Mouse (Mus musculus) CH12.LX (cell line): Measurements from ENCODE around the gene Igfals. TPM values are rescaled to one million over a fixed set of nuclear protein-coding genes. Genes with fewer than 3 reads are reported as not detected.

Experiments used
- DNase-seq: peaks from one replicate; pipeline ENCODE4 v3.0.0-alpha.2; 2013; ENCODE audit errors: extremely low read depth
- H3K27ac ChIP-seq: 2 replicates; pipeline ENCODE4 v1.5.1; 2012; ENCODE audit warnings: low read depth, mild to moderate bottlenecking, control low read depth, moderate library complexity; ENCODE audit not compliant: insufficient read depth
- H3K27me3 ChIP-seq: replicated peaks from 2 replicates; pipeline ENCODE3; 2012; ENCODE audit warnings: inconsistent platforms
- H3K36me3 ChIP-seq, 2 experiments: replicated peaks in 1 of 2; 2 replicates each; pipeline versions ENCODE3 to v1.6.1; 2012; ENCODE audit warnings: inconsistent platforms in 1 of 2, low read length in 1 of 2, mild to moderate bottlenecking in 1 of 2, mixed read lengths in 1 of 2, moderate library complexity in 1 of 2; ENCODE audit not compliant: control insufficient read depth in 1 of 2, insufficient read depth in 1 of 2
- H3K4me1 ChIP-seq, 2 experiments: 2 replicates each; pipeline ENCODE4 v1.6.1; 2012; ENCODE audit warnings: inconsistent platforms in 1 of 2, moderate library complexity in 1 of 2; ENCODE audit not compliant: insufficient read depth in 2 of 2, control insufficient read depth in 1 of 2
- H3K4me2 ChIP-seq: 2 replicates; pipeline ENCODE4 v1.6.1; 2012; ENCODE audit warnings: low read depth, mild to moderate bottlenecking, control low read depth; ENCODE audit not compliant: poor library complexity, insufficient read depth, severe bottlenecking
- H3K4me3 ChIP-seq, 3 experiments: fragments of 150-350 bp in 1 of 3; sonication (generic) in 1 of 3; replicated peaks in 1 of 3; 2 replicates each; pipeline versions ENCODE3 to v1.5.1; 2011 to 2012; ENCODE audit warnings: low read depth in 2 of 3, low read length in 2 of 3, mild to moderate bottlenecking in 2 of 3, moderate library complexity in 2 of 3, control low read depth in 1 of 3, improper control_type of control experiment in 1 of 3, inconsistent platforms in 1 of 3, mixed read lengths in 1 of 3; ENCODE audit not compliant: poor library complexity in 1 of 3
- H3K79me2 ChIP-seq: replicated peaks from 2 replicates; pipeline ENCODE4 v1.6.1; 2012; ENCODE audit warnings: mild to moderate bottlenecking, moderate library complexity; ENCODE audit not compliant: control insufficient read depth, poor library complexity, insufficient read depth, severe bottlenecking; ENCODE audit errors: extremely low read depth
- H3K9ac ChIP-seq: 2 replicates; pipeline ENCODE4 v1.6.1; 2012; ENCODE audit warnings: low read depth, mild to moderate bottlenecking, control low read depth, moderate library complexity; ENCODE audit not compliant: insufficient read depth
- H3K9me3 ChIP-seq: replicated peaks from 2 replicates; pipeline ENCODE3; 2012; ENCODE audit warnings: low read length, inconsistent platforms, mixed read lengths
- CHD1 ChIP-seq: IDR thresholded peaks from 2 replicates; pipeline ENCODE4 v1.6.1; 2012; ENCODE audit warnings: low read depth, low read length, improper control_type of control experiment, inconsistent platforms
- CTCF ChIP-seq, 2 experiments: IDR thresholded peaks in 1 of 2; conservative IDR thresholded peaks in 1 of 2; 2 replicates each; pipeline ENCODE4 v1.5.1; 2011 to 2012; ENCODE audit warnings: low read depth in 2 of 2, low read length in 2 of 2, improper control_type of control experiment in 1 of 2, inconsistent platforms in 1 of 2, mild to moderate bottlenecking in 1 of 2, moderate library complexity in 1 of 2
- E2F4 ChIP-seq: IDR thresholded peaks from 2 replicates; pipeline ENCODE4 v1.6.1; 2011; ENCODE audit warnings: low read depth, low read length, improper control_type of control experiment; ENCODE audit not compliant: insufficient replicate concordance
- ETS1 ChIP-seq: conservative IDR thresholded peaks from 2 replicates; pipeline ENCODE4 v1.6.1; 2012; ENCODE audit warnings: low read depth, mild to moderate bottlenecking, inconsistent platforms, low read length, improper control_type of control experiment, moderate library complexity
- GABPA ChIP-seq: IDR thresholded peaks from 2 replicates; pipeline ENCODE4 v1.6.1; 2012; ENCODE audit warnings: low read depth, low read length, improper control_type of control experiment, inconsistent platforms; ENCODE audit not compliant: insufficient replicate concordance
- IRF4 ChIP-seq: IDR thresholded peaks from 2 replicates; pipeline ENCODE4 v1.6.1; 2014; ENCODE audit warnings: low read depth, mild to moderate bottlenecking, inconsistent platforms, low read length, improper control_type of control experiment
- JUND ChIP-seq: conservative IDR thresholded peaks from 2 replicates; pipeline ENCODE4 v1.6.1; 2011; ENCODE audit warnings: low read depth, low read length, improper control_type of control experiment
- KAT2A ChIP-seq: IDR thresholded peaks from 2 replicates; pipeline ENCODE4 v1.6.1; 2012; ENCODE audit warnings: low read length, improper control_type of control experiment, inconsistent platforms; ENCODE audit not compliant: insufficient replicate concordance
- MAFK ChIP-seq: IDR thresholded peaks from 2 replicates; pipeline ENCODE4 v1.6.1; 2011; ENCODE audit warnings: low read length, improper control_type of control experiment; ENCODE audit not compliant: insufficient replicate concordance
- MAX ChIP-seq: IDR thresholded peaks from 2 replicates; pipeline ENCODE4 v1.6.1; 2011; ENCODE audit warnings: low read length, improper control_type of control experiment
- MAZ ChIP-seq: IDR thresholded peaks from 2 replicates; pipeline ENCODE4 v1.6.1; 2012; ENCODE audit warnings: low read depth, mild to moderate bottlenecking, inconsistent platforms, low read length, improper control_type of control experiment, moderate library complexity
- MEF2A ChIP-seq: IDR thresholded peaks from 2 replicates; pipeline ENCODE4 v1.6.1; 2014; ENCODE audit warnings: low read depth, mild to moderate bottlenecking, inconsistent platforms, low read length, improper control_type of control experiment, borderline replicate concordance
- MXI1 ChIP-seq: IDR thresholded peaks from 2 replicates; pipeline ENCODE4 v1.6.1; 2011; ENCODE audit warnings: mild to moderate bottlenecking, low read depth, low read length, improper control_type of control experiment
- MYC ChIP-seq: IDR thresholded peaks from 2 replicates; pipeline ENCODE4 v1.6.1; 2011; ENCODE audit warnings: low read depth, mild to moderate bottlenecking, improper control_type of control experiment, low read length
- NELFE ChIP-seq: IDR thresholded peaks from 2 replicates; pipeline ENCODE4 v1.6.1; 2011; ENCODE audit warnings: low read depth, low read length, improper control_type of control experiment
- NRF1 ChIP-seq: IDR thresholded peaks from 2 replicates; pipeline ENCODE4 v1.6.1; 2014; ENCODE audit warnings: low read depth, mild to moderate bottlenecking, inconsistent platforms, low read length, improper control_type of control experiment, moderate library complexity
- PAX5 ChIP-seq: IDR thresholded peaks from 2 replicates; pipeline ENCODE4 v1.6.1; 2012; ENCODE audit warnings: low read length, inconsistent platforms, mixed read lengths
- POLR2A ChIP-seq: IDR thresholded peaks from 2 replicates; pipeline ENCODE4 v1.6.1; 2011; ENCODE audit warnings: low read depth, mild to moderate bottlenecking, improper control_type of control experiment, low read length
- POLR2AphosphoS2 ChIP-seq: IDR thresholded peaks from 2 replicates; pipeline ENCODE4 v1.6.1; 2011; ENCODE audit warnings: low read depth, low read length, improper control_type of control experiment
- RAD21 ChIP-seq: IDR thresholded peaks from 2 replicates; pipeline ENCODE4 v1.6.1; 2011; ENCODE audit warnings: low read depth, mild to moderate bottlenecking, low read length, improper control_type of control experiment, moderate library complexity
- RCOR1 ChIP-seq: conservative IDR thresholded peaks from 2 replicates; pipeline ENCODE4 v1.6.1; 2012; ENCODE audit warnings: low read depth, mild to moderate bottlenecking, inconsistent platforms, low read length, improper control_type of control experiment
- SIN3A ChIP-seq: IDR thresholded peaks from 2 replicates; pipeline ENCODE4 v1.6.1; 2012; ENCODE audit warnings: low read length, improper control_type of control experiment, inconsistent platforms
- SMC3 ChIP-seq: IDR thresholded peaks from 2 replicates; pipeline ENCODE4 v1.6.1; 2011; ENCODE audit warnings: low read depth, low read length, improper control_type of control experiment
- TBP ChIP-seq: conservative IDR thresholded peaks from 2 replicates; pipeline ENCODE4 v1.6.1; 2011; ENCODE audit warnings: low read depth, low read length, improper control_type of control experiment
- TCF12 ChIP-seq: IDR thresholded peaks from 2 replicates; pipeline ENCODE4 v1.6.1; 2014; ENCODE audit warnings: low read depth, mild to moderate bottlenecking, inconsistent platforms, low read length, improper control_type of control experiment
- UBTF ChIP-seq: IDR thresholded peaks from 2 replicates; pipeline ENCODE4 v1.6.1; 2012; ENCODE audit warnings: low read depth, mild to moderate bottlenecking, inconsistent platforms, low read length, improper control_type of control experiment, moderate library complexity
- USF1 ChIP-seq: IDR thresholded peaks from 2 replicates; pipeline ENCODE4 v1.6.1; 2014; ENCODE audit warnings: low read depth, mild to moderate bottlenecking, inconsistent platforms, low read length, improper control_type of control experiment
- USF2 ChIP-seq: conservative IDR thresholded peaks from 2 replicates; pipeline ENCODE4 v1.6.1; 2011; ENCODE audit warnings: low read depth, low read length, improper control_type of control experiment
- ZC3H11A ChIP-seq: IDR thresholded peaks from 2 replicates; pipeline ENCODE4 v1.6.1; 2012; ENCODE audit warnings: low read depth, mild to moderate bottlenecking, inconsistent platforms, low read length, improper control_type of control experiment
- ZKSCAN1 ChIP-seq: IDR thresholded peaks from 2 replicates; pipeline ENCODE4 v1.6.1; 2012; ENCODE audit warnings: low read depth, inconsistent platforms, low read length, improper control_type of control experiment, borderline replicate concordance
- ZNF384 ChIP-seq: IDR thresholded peaks from 2 replicates; pipeline ENCODE4 v1.6.1; 2012; ENCODE audit warnings: low read depth, low read length, improper control_type of control experiment, inconsistent platforms
- dilution Hi-C: fragments of 300-500 bp; cut with MboI; formaldehyde crosslinking; loops from 2 replicates; pipeline ENCODE4 v1.14.3; 2020; ENCODE audit warnings: low sequenced_read_pairs; ENCODE audit not compliant: extremely low pct_unique_long_range_greater_than_20kb, extremely low pct_ligation_motif_present
- in situ Hi-C: fragments of 300-500 bp; cut with MboI; formaldehyde crosslinking; loops from 3 replicates; pipeline ENCODE4 v1.14.3; 2019; ENCODE audit warnings: low sequenced_read_pairs, low pct_ligation_motif_present, low pct_unique_long_range_greater_than_20kb, mixed read lengths
- polyA plus RNA-seq: library from polyadenylated mRNA; unstranded; fragments of >175 nt; gene quantifications from 2 replicates; pipeline ENCODE4 v1.2.1, GENCODE M21; 2012; ENCODE audit warnings: low read depth; ENCODE audit not compliant: insufficient read length
- total RNA-seq, 2 experiments: library from RNA; depleted of rRNA; stranded (reverse); fragments of 300-350 nt in 1 of 2; fragments of >200 nt in 1 of 2; gene quantifications; 2 replicates each; pipeline ENCODE4 v1.2.3; 2012 to 2014

Gene Igfals
- total and polyA plus RNA-seq, 3 experiments = 5.0 to 9.8 (median 6.3) TPM

GRCm38 (mm10) chr17:24878531-24878930 lies 12.7 kb downstream of the Igfals start:
- dilution Hi-C loops = no loop called here
- Histone ChIP-seq H3K4me2 (peak overlapping the region; percentile 55), H3K4me1 (peaks cover 16 to 57% of the 10 kb centered on the region in 2 experiments), H3K27ac (no peak overlapping the region), H3K36me3 (peaks cover 21 to 51% of the 10 kb centered on the region in 2 experiments), H3K9me3 (no peaks in the 10 kb centered on the region), H3K4me3 (peak overlapping the region; percentile 49 to 66 (median 62)), H3K27me3 (no peaks in the 10 kb centered on the region), H3K79me2 (no peaks in the 10 kb centered on the region)
- in situ Hi-C loops = no loop called here
- no peak for DNase-seq
- no peak for TF ChIP-seq POLR2A
- no peak for TF ChIP-seq MXI1
- TF ChIP-seq NELFE = no peak
- no peak for TF ChIP-seq TCF12
- TF ChIP-seq GABPA = no peak
- no peak for TF ChIP-seq KAT2A
- no peak for TF ChIP-seq USF2
- no peak for TF ChIP-seq ETS1
- TF ChIP-seq SIN3A = no peak
- TF ChIP-seq ZC3H11A = no peak
- no peak for TF ChIP-seq SMC3
- TF ChIP-seq ZNF384 = no peak
- TF ChIP-seq MYC = no peak
- no peak for TF ChIP-seq UBTF
- no peak for TF ChIP-seq RAD21
- TF ChIP-seq, all 38 proteins: peak for 0
- H3K9ac ChIP-seq = peak overlapping the region; percentile 62

- Histone ChIP-seq H3K4me3 (no peak overlapping the region), H3K9ac (no peak overlapping the region), H3K27me3 (no peaks in the 10 kb centered on the region), H3K9me3 (no peaks in the 10 kb centered on the region), H3K4me1 (peaks cover 22 to 48% of the 10 kb centered on the region in 2 experiments), H3K36me3 (peaks cover 36 to 60% of the 10 kb centered on the region in 2 experiments), H3K4me2 (no peak overlapping the region), H3K27ac (no peak overlapping the region), H3K79me2 (peaks cover 12% of the 10 kb centered on the region)
- dilution Hi-C loops = no loop called here
- in situ Hi-C loops = no loop called here
- DNase-seq = peak; percentile 56
- TF ChIP-seq MYC = no peak
- TF ChIP-seq GABPA = no peak
- TF ChIP-seq IRF4 = no peak
- no peak for TF ChIP-seq MAFK
- no peak for TF ChIP-seq RCOR1
- no peak for TF ChIP-seq TCF12
- TF ChIP-seq E2F4 = no peak
- no peak for TF ChIP-seq NELFE
- TF ChIP-seq MXI1 = no peak
- TF ChIP-seq MAZ = no peak
- TF ChIP-seq PAX5 = no peak
- no peak for TF ChIP-seq NRF1
- peak; percentile 84 for TF ChIP-seq SMC3
- TF ChIP-seq MEF2A = no peak; the same call in 1 of the 2 replicates
- no peak for TF ChIP-seq POLR2AphosphoS2
- TF ChIP-seq ZKSCAN1 = no peak
- no peak for TF ChIP-seq CHD1
- no peak for TF ChIP-seq SIN3A
- TF ChIP-seq TBP = no peak
- TF ChIP-seq KAT2A = no peak
- TF ChIP-seq USF2 = no peak
- peak; percentile 52 for TF ChIP-seq RAD21
- TF ChIP-seq MAX = no peak
- no peak for TF ChIP-seq USF1
- peak; percentile 37 to 70; a peak in 3 of 4 replicates for TF ChIP-seq CTCF (conservative IDR thresholded peaks at IDR 0.05 in 1 of 2, IDR thresholded peaks at IDR 0.05 in 1 of 2; ENCODE audit: low read depth in 2 of 2, low read length in 2 of 2)
- no peak for TF ChIP-seq JUND
These were observed 16.1 kb downstream of the Igfals start for GRCm38 (mm10) chr17:24881738-24882440.
